Mouse (Mus musculus) testis, adult 2 months (tissue): ENCODE data around the gene Fam151a.
A peak's percentile ranks its signal among the peaks of the same experiment; 100 is the strongest.

Source experiments
- CTCF ChIP-seq: fragments of 200-500 bp; IDR thresholded peaks from 2 replicates; pipeline ENCODE4 v1.5.1; 2012; ENCODE audit warnings: low read depth, mild to moderate bottlenecking, inconsistent platforms, low read length, moderate library complexity; ENCODE audit not compliant: control insufficient read depth, insufficient read depth, insufficient replicate concordance
- POLR2A ChIP-seq: fragments of 200-500 bp; IDR thresholded peaks from 2 replicates; pipeline ENCODE4 v1.6.1; 2012; ENCODE audit warnings: low read depth, mild to moderate bottlenecking, inconsistent platforms, low read length, moderate library complexity; ENCODE audit not compliant: control insufficient read depth

- TF ChIP-seq POLR2A (no peak), CTCF (peak; percentile 96)
Observed at GRCm38 (mm10) chr4:106708408-106708807, 25.3 kb upstream of the Fam151a start.
